Mouse (Mus musculus) thymus, adult 18-20 months (tissue): ENCODE data around the gene Cfap300.

Experiments
- DNase-seq, 2 experiments: peaks; one replicate each; pipeline ENCODE4 v3.0.0; 2022; ENCODE audit warnings: mixed read lengths in 2 of 2

Cfap300 gene

DNA sequence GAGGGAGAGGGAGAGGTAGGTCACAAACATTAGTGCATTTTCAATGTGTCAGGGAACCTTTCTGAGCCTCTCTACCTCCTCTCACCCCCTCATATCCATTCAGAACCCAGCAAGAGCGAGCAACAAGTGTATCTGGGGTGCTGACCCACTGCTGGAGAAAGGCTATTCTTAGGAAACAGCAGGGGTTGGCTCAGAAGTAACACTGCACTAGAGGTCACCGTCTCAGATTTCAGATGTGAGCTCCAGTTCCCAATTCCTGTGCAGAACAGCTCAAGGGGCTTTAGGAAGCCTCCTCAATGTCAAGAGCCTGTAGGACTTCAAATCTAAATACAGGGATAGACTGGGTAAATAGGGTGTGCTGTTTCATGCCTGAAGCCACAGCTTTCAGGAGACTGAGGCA is 59.0 kb downstream of the Cfap300 start:
- DNase-seq, result no peak

DNA sequence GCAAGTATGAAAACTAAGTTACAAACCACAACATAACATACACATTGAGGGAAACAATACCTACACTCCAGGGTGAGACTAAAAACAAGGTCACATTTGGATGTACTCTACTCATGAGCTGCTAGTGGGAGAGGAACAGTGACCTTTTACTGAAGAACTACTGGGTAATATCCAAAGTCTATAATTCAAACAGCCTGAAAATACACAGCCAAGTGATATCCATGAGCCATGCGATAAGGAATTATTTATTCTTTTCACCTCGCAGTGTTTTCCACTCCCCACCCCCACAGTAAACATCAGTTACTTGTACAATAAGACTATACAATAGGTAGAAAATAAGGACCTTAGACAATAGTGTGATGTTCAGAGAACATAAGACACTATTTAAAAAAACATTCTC is 62.5 kb downstream of the Cfap300 start:
- DNase-seq, result no peak

DNA sequence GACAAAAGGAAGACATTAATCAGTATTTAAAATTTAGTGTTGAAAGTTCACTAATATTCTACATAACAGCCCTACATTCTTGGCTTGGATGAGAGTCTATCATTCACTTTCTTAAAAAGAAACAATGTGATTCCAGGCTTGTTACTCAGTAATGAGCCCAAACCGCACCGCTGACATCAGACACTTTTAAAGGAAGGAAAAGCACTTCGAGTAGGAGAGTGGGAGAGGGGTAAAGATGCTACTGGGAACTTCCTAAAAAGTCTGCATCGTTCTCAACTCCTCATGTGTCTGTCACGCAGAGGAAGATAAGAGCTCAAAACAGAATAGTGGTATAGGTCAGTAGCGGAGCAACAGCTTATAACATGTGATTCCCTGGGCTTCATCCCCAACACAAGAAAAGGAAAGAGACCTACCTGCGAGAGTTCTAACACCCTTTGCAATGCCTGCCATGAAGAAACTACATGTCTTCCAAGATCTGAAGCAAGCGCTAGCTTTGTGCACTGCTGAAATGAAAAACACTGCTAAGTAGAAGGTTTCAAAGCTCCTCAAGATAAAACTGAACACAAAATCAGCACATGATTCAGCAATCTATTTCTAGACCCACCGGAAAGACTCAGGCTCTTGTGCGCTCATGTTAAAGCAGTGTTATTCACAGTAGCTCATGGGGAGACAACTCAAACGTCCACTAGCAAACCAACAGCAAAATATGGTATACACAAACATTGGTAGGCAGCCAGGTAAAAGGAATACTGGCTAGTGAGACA is 63.3 kb downstream of the Cfap300 start:
- DNase-seq, result no peak

DNA sequence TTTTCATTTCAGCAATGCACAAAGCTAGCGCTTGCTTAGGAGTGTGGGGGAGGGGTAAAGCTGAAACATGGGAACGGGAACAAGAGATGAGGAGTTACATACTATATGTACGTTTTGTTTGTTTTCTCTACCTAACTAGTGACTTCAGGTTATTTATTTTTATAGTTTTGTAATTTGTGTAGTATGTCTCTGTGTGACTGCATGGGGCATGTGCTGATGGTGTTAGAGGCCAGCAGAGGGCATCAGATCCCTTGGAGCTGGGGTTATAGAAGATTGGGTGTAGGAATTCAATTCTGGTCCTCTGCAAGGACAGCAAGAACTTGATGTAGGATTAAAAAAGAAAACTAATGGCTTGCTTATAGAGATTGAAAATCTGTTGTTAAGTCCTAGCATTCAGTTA is 64.1 kb downstream of the Cfap300 start:
- no peak for DNase-seq

DNA sequence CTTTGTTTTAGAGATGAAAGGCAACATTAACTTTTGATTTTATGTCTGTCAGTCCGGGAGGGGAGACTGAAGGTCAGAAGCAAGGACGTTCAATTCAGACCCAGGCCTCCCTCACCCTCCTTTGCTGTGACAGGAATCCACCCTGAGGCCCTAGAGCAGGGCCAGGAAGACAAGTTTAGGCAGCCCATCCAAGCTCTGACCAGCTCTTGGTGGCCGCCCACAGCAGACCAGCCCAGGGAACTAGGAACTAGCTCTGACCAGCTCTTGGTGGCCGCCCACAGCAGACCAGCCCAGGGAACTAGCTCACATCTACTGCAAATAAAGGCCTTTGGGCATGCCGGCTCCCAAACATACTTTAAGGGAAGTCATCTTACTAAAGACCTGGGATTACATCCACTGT is 65.0 kb downstream of the Cfap300 start:
- DNase-seq, result no peak

DNA sequence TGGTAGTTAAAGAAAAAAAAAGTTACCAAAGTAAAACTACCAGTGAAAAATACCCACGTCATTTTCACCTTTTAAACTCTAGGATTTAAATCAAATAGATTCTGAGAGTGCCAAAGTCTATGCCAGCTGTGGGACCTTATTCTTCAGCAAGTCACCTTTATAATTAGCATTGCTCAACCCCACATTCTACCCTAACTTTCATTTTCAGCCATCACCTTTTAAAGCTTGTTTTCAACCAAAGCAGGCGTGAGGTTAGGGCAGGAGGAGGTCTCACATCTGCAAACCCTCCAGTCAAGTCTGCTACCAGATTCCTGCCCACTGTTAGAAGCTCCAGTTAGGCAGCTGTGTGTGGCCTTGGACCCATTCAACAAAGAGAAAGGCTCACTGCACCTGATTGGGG is 70.6 kb downstream of the Cfap300 start:
- no peak for DNase-seq
